Mouse (Mus musculus): ENCODE results near the gene Gm16434.
"Not testable (repeated sequence)": the region's sequence is repeated elsewhere in the genome, so short reads cannot be mapped to it uniquely, and the experiment has no call there.

Gm16434 gene

DNA sequence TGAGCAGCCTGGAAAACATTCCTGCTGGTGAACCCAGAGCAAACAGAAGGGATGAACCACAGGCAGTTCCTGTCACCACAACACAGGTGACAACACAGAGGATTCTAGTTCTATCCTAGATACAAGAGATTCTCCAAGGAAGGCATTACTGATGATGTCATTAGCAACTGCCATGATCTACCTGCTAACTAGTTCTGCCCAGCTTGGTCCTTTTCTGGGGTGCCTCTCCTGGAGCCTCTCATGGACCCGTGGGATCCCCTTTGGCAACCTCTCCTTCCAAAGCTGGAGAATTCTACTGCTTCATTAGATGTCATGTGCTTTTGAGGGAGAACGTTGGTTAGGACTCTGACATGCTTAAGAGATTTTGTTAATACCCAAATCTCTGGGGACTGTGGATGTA, at the start of gene Gm16434:
TSS of gene Gm16434 (minus strand) at position 101 of the 400 bp plus-strand sequence.
- DNase-seq (ENCODE audit: low read depth, low spot score), result not testable (repeated sequence)

DNA sequence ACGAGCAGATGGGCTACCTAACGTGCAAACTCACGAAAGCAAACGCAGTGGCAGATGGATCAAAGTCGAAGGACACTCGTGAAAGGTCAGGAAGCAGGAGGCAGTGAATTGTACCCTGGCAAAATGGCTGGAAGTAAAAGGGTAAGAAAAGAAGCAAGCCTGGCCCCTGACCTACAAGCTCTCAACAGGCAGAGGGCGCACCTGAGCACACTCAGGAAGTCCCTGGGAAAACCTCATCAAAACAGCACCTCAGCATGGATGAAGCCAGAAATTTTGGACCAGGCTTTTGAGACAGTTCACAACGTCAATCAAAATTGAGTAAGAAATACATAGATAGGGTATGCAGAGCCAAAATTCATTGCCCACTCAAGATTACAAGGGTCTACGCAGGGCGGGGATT, 49.2 kb upstream of the Gm16434 start:
- peak; percentile 7 for DNase-seq (ENCODE audit: low read depth, low spot score)

DNA sequence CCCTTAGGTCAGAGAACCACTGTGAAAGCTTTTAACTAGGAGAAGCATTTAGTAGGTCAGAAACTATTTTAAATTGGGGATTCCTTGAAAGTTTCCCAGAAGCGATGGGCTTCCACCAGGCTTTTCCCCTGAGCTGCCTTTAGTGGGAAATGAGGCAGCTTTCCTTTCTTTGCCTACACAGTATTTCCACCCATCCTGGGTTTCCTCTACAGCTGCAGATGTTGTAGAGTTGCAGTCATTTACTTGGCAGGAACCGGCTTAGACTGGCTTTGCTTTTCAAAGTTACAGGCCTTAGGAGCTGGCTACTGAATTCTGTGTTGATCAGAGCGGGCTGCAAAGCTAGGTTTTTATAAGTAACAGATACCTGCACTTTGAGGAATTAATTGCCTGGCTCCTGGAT, 5.7 kb upstream of the Gm16434 start:
- DNase-seq (ENCODE audit: low read depth, low spot score), result not testable (repeated sequence)

- peak; percentile 1 for DNase-seq (ENCODE audit: low read depth, low spot score)
Measured at GRCm38 (mm10) chr14:7174483-7174971, 19.8 kb downstream of the Gm16434 start, which contains the start of gene Gm3512. Gm3512 (minus strand) TSS chr14:7174533.
